Mouse (Mus musculus): Measurements from ENCODE around the gene Ptafr. TPM values are rescaled to one million over a fixed set of nuclear protein-coding genes. Genes with fewer than 3 reads are reported as not detected.

Ptafr gene
- 0.25 and 0.34 TPM in 2 replicates for polyA plus RNA-seq (2014; fragmentation: Nextera tagmentation; extraction: Ambion mirVana)

DNA sequence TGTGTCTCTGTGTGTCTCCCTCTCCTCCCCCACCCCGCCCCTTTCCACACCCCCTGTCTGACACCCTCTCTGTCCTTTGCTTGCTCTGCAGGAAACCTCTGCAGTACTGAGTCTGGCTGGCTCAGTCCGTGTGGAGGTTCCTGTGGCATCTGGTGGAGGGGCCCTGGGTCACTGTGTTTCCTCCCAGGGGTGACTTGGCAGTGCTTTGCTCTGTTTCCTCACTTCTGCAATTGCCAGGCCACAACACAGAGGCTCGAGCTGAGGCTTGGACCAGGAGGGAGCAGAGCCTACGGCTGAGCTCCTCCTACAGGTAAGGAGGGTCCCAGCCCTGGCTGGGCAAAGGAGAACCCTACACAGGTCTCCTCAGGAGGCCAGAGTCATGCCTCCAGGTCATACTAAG lies at the start of gene Ptafr:
TSS of gene Ptafr (plus strand) at position 103 of the 400 bp plus-strand sequence.
- no peak within 1 kb of the TSS for H3K4me3 ChIP-seq (ENCODE audit: low read depth, low read length)
- no peaks in the 10 kb centered on the region for H3K27me3 ChIP-seq (ENCODE audit: control insufficient read depth, insufficient read depth, low read length)
- no peak for DNase-seq (ENCODE audit: low spot score)
- no peaks in the 10 kb centered on the region for H3K4me1 ChIP-seq (ENCODE audit: control insufficient read depth, insufficient read depth, low read length)
- H3K4me2 ChIP-seq (ENCODE audit: low read depth, low read length) = no peak within 1 kb of the TSS
- ATAC-seq (replicated peaks; ENCODE audit: insufficient number of reproducible peaks, low FRiP score, low TSS enrichment, low read depth) = no peak
- no peak within 1 kb of the TSS for H3K9ac ChIP-seq (replicated peaks; ENCODE audit: low read length)
- no peaks in the 10 kb centered on the region for H3K36me3 ChIP-seq (replicated peaks; ENCODE audit: control insufficient read depth, insufficient read depth, low read depth, low read length)
- 34% methylated on average over 4 of the region's 4 CpGs for WGBS
- no peaks in the 10 kb centered on the region for H3K9me3 ChIP-seq (replicated peaks; ENCODE audit: control insufficient read depth, low read length)
- no peak within 1 kb of the TSS for H3K27ac ChIP-seq (replicated peaks; ENCODE audit: low read depth, low read length)

DNA sequence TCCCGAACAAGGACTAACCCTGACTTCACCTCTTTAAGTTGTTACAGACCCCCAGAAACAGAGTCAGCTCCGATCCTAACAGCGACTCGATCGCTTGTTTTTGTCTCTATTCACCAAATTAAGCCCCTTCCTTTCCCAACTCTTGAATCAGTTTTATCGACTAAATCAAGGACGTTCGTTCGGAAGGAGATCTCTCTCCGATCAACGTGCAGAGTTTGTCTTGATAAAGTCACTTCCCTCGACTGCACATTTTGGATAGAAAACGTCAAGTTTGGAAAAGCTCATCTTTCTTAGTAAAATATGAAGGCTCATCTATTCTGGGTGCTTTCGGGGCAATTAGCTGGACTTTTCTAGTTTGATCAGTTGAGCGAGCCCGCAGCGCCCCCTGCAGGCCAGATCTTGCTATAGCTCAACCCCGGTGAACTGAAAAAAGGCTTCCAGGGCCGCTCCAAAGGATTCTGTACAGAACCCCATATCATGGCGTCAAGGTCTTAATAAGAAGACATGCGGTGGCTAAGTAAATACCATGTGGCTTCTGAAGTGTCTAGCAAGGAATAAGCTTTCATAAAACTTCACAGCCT lies 49.2 kb upstream of the Ptafr start:
- no peak for ATAC-seq (replicated peaks; ENCODE audit: insufficient number of reproducible peaks, low FRiP score, low TSS enrichment, low read depth)
- 2% methylated on average over 21 of the region's 21 CpGs for WGBS
- Histone ChIP-seq H3K4me2 (ENCODE audit: low read depth, low read length) (peak overlapping the region; percentile 58), H3K4me1 (ENCODE audit: control insufficient read depth, insufficient read depth, low read length) (no peaks in the 10 kb centered on the region), H3K27ac (replicated peaks; ENCODE audit: low read depth, low read length) (no peak overlapping the region), H3K4me3 (ENCODE audit: low read depth, low read length) (peak overlapping the region; percentile 40), H3K9ac (replicated peaks; ENCODE audit: low read length) (peak overlapping the region; percentile 30), H3K36me3 (replicated peaks; ENCODE audit: control insufficient read depth, insufficient read depth, low read depth, low read length) (no peaks in the 10 kb centered on the region), H3K27me3 (ENCODE audit: control insufficient read depth, insufficient read depth, low read length) (no peaks in the 10 kb centered on the region), H3K9me3 (replicated peaks; ENCODE audit: control insufficient read depth, low read length) (no peaks in the 10 kb centered on the region)
- DNase-seq (ENCODE audit: low spot score) = peak; percentile 92

GRCm38 (mm10) chr4:132515369-132516155 lies 48.3 kb upstream of the Ptafr start:
- peak; percentile 92 for ATAC-seq (replicated peaks; ENCODE audit: insufficient number of reproducible peaks, low FRiP score, low TSS enrichment, low read depth)
- no peak overlapping the region for H3K27ac ChIP-seq (replicated peaks; ENCODE audit: low read depth, low read length)
- no peaks in the 10 kb centered on the region for H3K4me1 ChIP-seq (ENCODE audit: control insufficient read depth, insufficient read depth, low read length)
- no peak overlapping the region for H3K9ac ChIP-seq (replicated peaks; ENCODE audit: low read length)
- peak; percentile 97 for DNase-seq (ENCODE audit: low spot score)
- no peaks in the 10 kb centered on the region for H3K27me3 ChIP-seq (ENCODE audit: control insufficient read depth, insufficient read depth, low read length)
- H3K9me3 ChIP-seq (replicated peaks; ENCODE audit: control insufficient read depth, low read length) = no peaks in the 10 kb centered on the region
- WGBS = 20% methylated on average over 22 of the region's 22 CpGs
- peak overlapping the region; percentile 40 for H3K4me3 ChIP-seq (ENCODE audit: low read depth, low read length)
- no peaks in the 10 kb centered on the region for H3K36me3 ChIP-seq (replicated peaks; ENCODE audit: control insufficient read depth, insufficient read depth, low read depth, low read length)
- peak overlapping the region; percentile 58 for H3K4me2 ChIP-seq (ENCODE audit: low read depth, low read length)

- no peak overlapping the region for H3K4me2 ChIP-seq (ENCODE audit: low read depth, low read length)
- no peak overlapping the region for H3K27ac ChIP-seq (replicated peaks; ENCODE audit: low read depth, low read length)
- H3K4me1 ChIP-seq (ENCODE audit: control insufficient read depth, insufficient read depth, low read length) = no peaks in the 10 kb centered on the region
- H3K9me3 ChIP-seq (replicated peaks; ENCODE audit: control insufficient read depth, low read length) = no peaks in the 10 kb centered on the region
- no peak for DNase-seq (ENCODE audit: low spot score)
- H3K36me3 ChIP-seq (replicated peaks; ENCODE audit: control insufficient read depth, insufficient read depth, low read depth, low read length) = no peaks in the 10 kb centered on the region
- no peak for ATAC-seq (replicated peaks; ENCODE audit: insufficient number of reproducible peaks, low FRiP score, low TSS enrichment, low read depth)
- H3K27me3 ChIP-seq (ENCODE audit: control insufficient read depth, insufficient read depth, low read length) = no peaks in the 10 kb centered on the region
- no peak overlapping the region for H3K4me3 ChIP-seq (ENCODE audit: low read depth, low read length)
- no peak overlapping the region for H3K9ac ChIP-seq (replicated peaks; ENCODE audit: low read length)
- 75% methylated on average over 8 of the region's 8 CpGs for WGBS
Measured at GRCm38 (mm10) chr4:132518066-132518465, 45.8 kb upstream of the Ptafr start.

DNA sequence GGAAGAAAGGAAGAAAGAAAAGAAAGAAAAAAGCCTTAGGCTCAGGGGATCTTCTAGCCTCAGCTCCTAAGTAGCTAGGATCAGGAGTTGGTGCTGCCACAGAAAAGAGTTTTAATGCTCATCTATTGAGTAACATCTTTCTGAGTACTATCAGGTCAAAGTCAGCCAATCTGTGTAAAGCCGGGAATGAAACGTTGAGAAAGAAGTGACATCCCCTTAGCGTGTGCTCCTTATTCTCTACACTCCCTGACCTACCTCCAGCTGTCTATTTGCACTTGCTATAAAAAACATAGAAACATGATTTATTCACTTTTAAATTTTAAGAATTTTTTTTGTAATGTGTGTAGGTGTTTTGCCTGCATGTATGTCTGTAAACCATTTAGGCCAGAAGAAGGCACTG lies 44.7 kb upstream of the Ptafr start:
- Histone ChIP-seq H3K9me3 (replicated peaks; ENCODE audit: control insufficient read depth, low read length) (no peaks in the 10 kb centered on the region), H3K36me3 (replicated peaks; ENCODE audit: control insufficient read depth, insufficient read depth, low read depth, low read length) (no peaks in the 10 kb centered on the region), H3K4me3 (ENCODE audit: low read depth, low read length) (no peak overlapping the region), H3K27ac (replicated peaks; ENCODE audit: low read depth, low read length) (no peak overlapping the region), H3K27me3 (ENCODE audit: control insufficient read depth, insufficient read depth, low read length) (no peaks in the 10 kb centered on the region), H3K9ac (replicated peaks; ENCODE audit: low read length) (no peak overlapping the region), H3K4me1 (ENCODE audit: control insufficient read depth, insufficient read depth, low read length) (no peaks in the 10 kb centered on the region), H3K4me2 (ENCODE audit: low read depth, low read length) (no peak overlapping the region)
- no peak for DNase-seq (ENCODE audit: low spot score)
- WGBS = 91% methylated on average over 3 of the region's 3 CpGs
- ATAC-seq (replicated peaks; ENCODE audit: insufficient number of reproducible peaks, low FRiP score, low TSS enrichment, low read depth) = no peak

DNA sequence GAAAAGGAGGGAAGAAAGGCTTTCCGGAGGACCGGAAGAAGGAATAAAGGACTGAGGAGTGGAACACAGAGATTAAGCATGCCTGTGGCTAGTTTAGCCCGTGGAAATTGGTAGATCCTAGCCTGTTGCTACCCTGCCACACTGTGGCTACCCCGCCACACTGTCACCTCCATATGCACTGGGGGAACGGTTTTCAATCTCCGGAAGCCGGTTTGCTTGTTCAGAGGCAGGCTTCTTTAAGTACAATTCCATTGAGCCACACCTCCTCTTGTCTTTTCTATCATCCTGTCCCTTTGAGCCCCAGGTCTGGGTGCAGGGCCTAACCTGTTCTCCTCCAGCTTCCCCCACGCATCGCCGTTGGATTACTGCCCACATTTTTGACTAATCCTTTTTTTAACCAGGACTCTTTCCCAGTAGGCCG lies 39.5 kb upstream of the Ptafr start:
- no peak overlapping the region for H3K4me3 ChIP-seq (ENCODE audit: low read depth, low read length)
- no peak for ATAC-seq (replicated peaks; ENCODE audit: insufficient number of reproducible peaks, low FRiP score, low TSS enrichment, low read depth)
- H3K4me2 ChIP-seq (ENCODE audit: low read depth, low read length) = no peak overlapping the region
- no peaks in the 10 kb centered on the region for H3K27me3 ChIP-seq (ENCODE audit: control insufficient read depth, insufficient read depth, low read length)
- peak; percentile 13 for DNase-seq (ENCODE audit: low spot score)
- no peaks in the 10 kb centered on the region for H3K4me1 ChIP-seq (ENCODE audit: control insufficient read depth, insufficient read depth, low read length)
- 18% methylated on average over 11 of the region's 11 CpGs for whole genome bisulfite sequencing
- H3K36me3 ChIP-seq (replicated peaks; ENCODE audit: control insufficient read depth, insufficient read depth, low read depth, low read length) = no peaks in the 10 kb centered on the region
- peak overlapping the region; percentile 28 for H3K9ac ChIP-seq (replicated peaks; ENCODE audit: low read length)
- no peaks in the 10 kb centered on the region for H3K9me3 ChIP-seq (replicated peaks; ENCODE audit: control insufficient read depth, low read length)
- no peak overlapping the region for H3K27ac ChIP-seq (replicated peaks; ENCODE audit: low read depth, low read length)

DNA sequence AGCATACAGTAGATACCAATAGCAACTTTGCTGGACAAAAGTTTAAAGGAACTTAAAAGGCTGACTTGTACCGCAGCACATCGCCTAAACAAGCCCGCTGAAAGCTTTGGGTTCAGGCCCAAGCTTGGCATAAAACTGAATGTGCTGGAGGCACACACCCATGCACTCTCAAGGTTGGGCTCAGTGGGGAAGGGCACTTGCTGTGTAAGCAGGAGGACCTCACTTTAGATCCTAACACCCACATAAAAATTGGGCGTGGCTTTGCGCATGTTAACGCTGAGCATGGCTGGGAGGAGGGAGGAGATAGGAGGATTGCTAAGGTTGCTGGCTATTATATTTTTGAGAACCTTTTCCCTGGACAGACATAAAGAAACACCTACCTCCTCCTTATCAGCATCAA lies 39.1 kb upstream of the Ptafr start:
- no peak overlapping the region for H3K27ac ChIP-seq (replicated peaks; ENCODE audit: low read depth, low read length)
- no peak overlapping the region for H3K4me2 ChIP-seq (ENCODE audit: low read depth, low read length)
- 51% methylated on average over 6 of the region's 6 CpGs for WGBS
- DNase-seq (ENCODE audit: low spot score) (no peak), ATAC-seq (replicated peaks; ENCODE audit: insufficient number of reproducible peaks, low FRiP score, low TSS enrichment, low read depth) (no peak)
- H3K9me3 ChIP-seq (replicated peaks; ENCODE audit: control insufficient read depth, low read length) = no peaks in the 10 kb centered on the region
- peak overlapping the region; percentile 28; the same call in 1 of the 2 replicates for H3K9ac ChIP-seq (replicated peaks; ENCODE audit: low read length)
- no peak overlapping the region for H3K4me3 ChIP-seq (ENCODE audit: low read depth, low read length)
- H3K36me3 ChIP-seq (replicated peaks; ENCODE audit: control insufficient read depth, insufficient read depth, low read depth, low read length) = no peaks in the 10 kb centered on the region
- H3K27me3 ChIP-seq (ENCODE audit: control insufficient read depth, insufficient read depth, low read length) = no peaks in the 10 kb centered on the region
- H3K4me1 ChIP-seq (ENCODE audit: control insufficient read depth, insufficient read depth, low read length) = no peaks in the 10 kb centered on the region

- H3K4me2 ChIP-seq (ENCODE audit: low read depth, low read length) = no peak overlapping the region
- ATAC-seq (replicated peaks; ENCODE audit: insufficient number of reproducible peaks, low FRiP score, low TSS enrichment, low read depth) (no peak), DNase-seq (ENCODE audit: low spot score) (peak; percentile 30)
- H3K27ac ChIP-seq (replicated peaks; ENCODE audit: low read depth, low read length) = no peak overlapping the region
- H3K36me3 ChIP-seq (replicated peaks; ENCODE audit: control insufficient read depth, insufficient read depth, low read depth, low read length) = no peaks in the 10 kb centered on the region
- H3K4me3 ChIP-seq (ENCODE audit: low read depth, low read length) = no peak overlapping the region
- H3K27me3 ChIP-seq (ENCODE audit: control insufficient read depth, insufficient read depth, low read length) = no peaks in the 10 kb centered on the region
- no peaks in the 10 kb centered on the region for H3K4me1 ChIP-seq (ENCODE audit: control insufficient read depth, insufficient read depth, low read length)
- H3K9ac ChIP-seq (replicated peaks; ENCODE audit: low read length) = no peak overlapping the region
- H3K9me3 ChIP-seq (replicated peaks; ENCODE audit: control insufficient read depth, low read length) = no peaks in the 10 kb centered on the region
- WGBS = 47% methylated on average over 2 of the region's 2 CpGs
Measured at GRCm38 (mm10) chr4:132526678-132527077, 37.2 kb upstream of the Ptafr start.
